Mouse (Mus musculus) hindbrain, embryonic 15.5 days (tissue): ENCODE measurements around the gene Zdhhc6. TPM values are rescaled to one million over a fixed set of nuclear protein-coding genes. Genes with fewer than 3 reads are reported as not detected.

Experiments
- ATAC-seq: fragments of 200-750 bp; cut with Nextera tagmentation; 2 replicates; pipeline ENCODE4 v1.8.0; 2017; ENCODE audit warnings: low read depth, moderate number of reproducible peaks, moderate TSS enrichment; ENCODE audit not compliant: low FRiP score
- H3K27ac ChIP-seq: fragments of 300-500 bp; sonication (generic); replicated peaks from 2 replicates; pipeline ENCODE4 v1.5.1; 2015; ENCODE audit warnings: mild to moderate bottlenecking, inconsistent platforms
- H3K27me3 ChIP-seq: fragments of 300-500 bp; sonication (generic); 2 replicates; pipeline ENCODE4 v1.6.1; 2015; ENCODE audit warnings: control low read depth, inconsistent platforms
- H3K36me3 ChIP-seq: fragments of 300-500 bp; sonication (generic); 2 replicates; pipeline ENCODE4 v1.6.1; 2015; ENCODE audit warnings: control low read depth, inconsistent platforms
- H3K4me1 ChIP-seq: fragments of 300-500 bp; sonication (generic); replicated peaks from 2 replicates; pipeline ENCODE4 v1.6.1; 2015; ENCODE audit warnings: control low read depth, inconsistent platforms
- H3K4me2 ChIP-seq: fragments of 300-500 bp; sonication (generic); 2 replicates; pipeline ENCODE4 v1.6.1; 2015; ENCODE audit warnings: moderate library complexity, mild to moderate bottlenecking, inconsistent platforms
- H3K4me3 ChIP-seq: fragments of 300-500 bp; sonication (generic); 2 replicates; pipeline ENCODE4 v1.5.1; 2015; ENCODE audit warnings: mild to moderate bottlenecking, inconsistent platforms
- H3K9ac ChIP-seq: fragments of 300-500 bp; sonication (generic); 2 replicates; pipeline ENCODE4 v1.6.1; 2015; ENCODE audit warnings: inconsistent platforms
- H3K9me3 ChIP-seq: fragments of 300-500 bp; sonication (generic); 2 replicates; pipeline ENCODE4 v1.6.1; 2016; ENCODE audit warnings: control low read depth, inconsistent platforms
- WGBS: fragments of 180-500 bp; shearing (Covaris S2); methylation state at CpG from one replicate; pipeline ENCODE4 v1.1.7; 2015; 5-methylcytosine and 5-hydroxymethylcytosine counted together
- polyA plus RNA-seq: library from polyadenylated mRNA; unstranded; fragments of >200 nt; fragmentation: Nextera tagmentation; extraction: Ambion mirVana; gene quantifications from 2 replicates; pipeline ENCODE4 v1.2.1, GENCODE M21; 2015

Zdhhc6 gene
- polyA plus RNA-seq, 1 experiment from 2014 or later, result 71.1 TPM

DNA sequence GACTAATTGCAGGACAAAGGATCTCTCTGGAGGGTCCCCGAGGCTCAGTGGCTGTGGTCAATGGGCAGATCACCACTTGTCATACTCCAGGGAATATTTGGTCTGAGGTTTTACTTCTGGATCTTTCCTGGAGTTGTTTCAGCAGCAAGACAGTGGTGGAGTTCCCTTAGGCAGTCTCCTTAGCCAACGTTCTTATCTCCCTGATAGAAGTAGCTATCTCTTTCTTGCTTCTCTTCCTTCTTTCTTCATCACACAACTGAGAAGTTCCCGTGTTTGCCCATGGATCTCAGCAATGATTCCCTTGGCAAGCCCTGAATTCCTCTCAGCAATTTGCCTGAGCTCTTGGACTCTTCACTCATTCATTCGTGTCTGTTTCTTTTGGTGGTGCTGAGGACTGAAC lies 39.7 kb downstream of the Zdhhc6 start:
- no peak for ATAC-seq
- WGBS, result 86% methylated on average over 4 of the region's 4 CpGs
- no peak overlapping the region for H3K9ac ChIP-seq
- H3K36me3 ChIP-seq, result 0 out of 2 replicates have a peak, but pooled peaks cover 2% of the 10 kb centered on the region
- H3K9me3 ChIP-seq, result no peaks in the 10 kb centered on the region
- no peak overlapping the region for H3K4me3 ChIP-seq
- H3K4me1 ChIP-seq, result no peaks in the 10 kb centered on the region
- H3K27me3 ChIP-seq, result no peaks in the 10 kb centered on the region
- H3K4me2 ChIP-seq, result no peak overlapping the region
- no peak overlapping the region for H3K27ac ChIP-seq

DNA sequence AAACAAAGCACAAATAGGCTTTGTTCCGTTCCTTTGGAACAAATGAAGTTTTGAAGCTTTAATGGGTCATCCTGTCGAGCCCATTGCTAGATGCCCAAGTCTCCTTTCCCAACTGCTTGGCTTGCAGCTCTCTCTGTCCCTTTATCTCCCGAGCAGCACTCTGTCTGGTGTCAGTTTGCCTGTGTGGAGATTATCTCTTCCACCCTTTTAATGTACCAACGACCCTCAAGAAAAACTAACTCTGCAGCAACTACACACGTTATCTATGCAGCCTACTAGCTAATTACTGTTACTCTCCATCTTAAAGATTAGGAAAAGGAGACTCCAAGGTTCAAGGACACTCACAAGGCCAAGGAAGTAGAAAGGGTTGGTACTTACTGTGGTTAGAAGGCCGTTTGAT lies 42.5 kb downstream of the Zdhhc6 start:
- Histone ChIP-seq H3K27ac (no peak overlapping the region), H3K4me2 (no peak overlapping the region), H3K4me1 (no peaks in the 10 kb centered on the region), H3K27me3 (no peaks in the 10 kb centered on the region), H3K4me3 (no peak overlapping the region), H3K9ac (no peak overlapping the region), H3K36me3 (0 out of 2 replicates have a peak, but pooled peaks cover 2% of the 10 kb centered on the region), H3K9me3 (no peaks in the 10 kb centered on the region)
- 85% methylated on average over 6 of the region's 6 CpGs for WGBS
- no peak for ATAC-seq

DNA sequence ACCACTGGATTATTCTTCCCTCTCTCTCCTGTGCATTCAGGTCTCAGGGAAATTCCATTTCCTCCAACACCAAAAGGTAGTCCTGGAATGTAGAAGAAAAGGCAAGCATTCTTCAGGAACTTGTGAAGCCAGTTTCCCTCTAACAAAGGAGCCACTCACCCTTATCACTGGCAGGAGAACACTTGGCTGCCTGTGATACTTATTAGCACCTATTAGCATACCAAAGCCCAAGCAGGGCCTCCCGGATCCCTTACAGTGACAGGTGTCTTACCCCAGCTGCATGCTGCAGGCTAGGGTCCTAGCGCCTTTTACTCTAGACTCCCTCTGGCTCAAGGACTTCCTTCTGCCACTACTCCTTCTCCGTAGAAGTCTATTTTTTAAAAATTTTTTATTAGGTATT lies 44.4 kb downstream of the Zdhhc6 start:
- WGBS, result 36% methylated on average over 3 of the region's 3 CpGs
- H3K27ac ChIP-seq, result no peak overlapping the region
- H3K27me3 ChIP-seq, result no peaks in the 10 kb centered on the region
- ATAC-seq, result no peak
- H3K9ac ChIP-seq, result no peak overlapping the region
- H3K4me1 ChIP-seq, result no peaks in the 10 kb centered on the region
- no peak overlapping the region for H3K4me3 ChIP-seq
- no peak overlapping the region for H3K4me2 ChIP-seq
- H3K9me3 ChIP-seq, result no peaks in the 10 kb centered on the region
- 0 out of 2 replicates have a peak, but pooled peaks cover 2% of the 10 kb centered on the region for H3K36me3 ChIP-seq

DNA sequence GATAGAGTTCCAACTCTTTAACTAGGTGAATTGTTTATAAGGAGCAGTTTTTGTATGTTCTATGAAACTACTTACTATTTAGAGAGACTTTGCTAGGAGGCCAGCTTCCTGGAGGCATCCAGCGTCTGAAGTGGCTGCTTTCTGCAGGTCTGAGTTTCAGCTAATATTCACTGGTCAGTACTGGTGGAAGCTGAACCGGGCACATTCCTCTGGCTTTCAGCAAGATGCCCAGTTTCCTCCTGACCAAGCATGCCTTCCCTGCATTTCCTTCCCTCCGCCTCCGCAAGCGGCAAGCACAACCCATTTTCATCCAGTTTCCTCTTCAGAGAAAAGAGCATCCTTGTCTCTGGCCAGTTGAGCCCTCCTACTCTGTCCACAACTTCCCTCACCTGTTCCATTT lies 46.8 kb downstream of the Zdhhc6 start:
- H3K4me2 ChIP-seq, result no peak overlapping the region
- no peak for ATAC-seq

DNA sequence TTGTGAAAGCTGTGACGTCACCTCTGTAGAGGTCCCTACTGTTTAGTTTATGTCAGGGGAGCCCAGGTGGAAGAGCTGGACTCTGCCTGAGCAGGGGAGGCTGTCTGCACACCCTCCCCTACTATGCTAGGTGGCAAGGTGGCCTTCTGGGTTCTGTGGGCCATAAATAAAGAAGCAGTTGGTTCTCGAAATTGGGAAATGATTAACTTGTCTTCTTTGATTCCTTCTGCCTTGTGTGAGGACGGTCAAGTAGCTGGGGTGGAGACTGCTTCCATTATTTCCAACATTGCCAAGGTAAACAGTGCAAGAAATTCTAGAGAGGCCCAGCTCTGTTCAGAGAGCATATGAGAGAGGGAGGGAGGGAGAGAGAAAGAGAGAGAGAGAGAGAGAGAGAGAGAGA lies 47.7 kb downstream of the Zdhhc6 start:
- 65% methylated on average over 3 of the region's 3 CpGs for WGBS
- Histone ChIP-seq H3K4me2 (no peak overlapping the region), H3K9me3 (no peaks in the 10 kb centered on the region), H3K4me1 (no peaks in the 10 kb centered on the region), H3K9ac (no peak overlapping the region), H3K4me3 (no peak overlapping the region), H3K27me3 (no peaks in the 10 kb centered on the region), H3K27ac (no peak overlapping the region), H3K36me3 (no peaks in the 10 kb centered on the region)
- no peak for ATAC-seq

More for the DNA sequence above, 46.8 kb downstream of the Zdhhc6 start:
- Histone ChIP-seq H3K4me1 (no peaks in the 10 kb centered on the region), H3K9me3 (no peaks in the 10 kb centered on the region), H3K4me3 (no peak overlapping the region), H3K27ac (no peak overlapping the region), H3K9ac (no peak overlapping the region), H3K36me3 (0 out of 2 replicates have a peak, but pooled peaks cover 2% of the 10 kb centered on the region), H3K27me3 (no peaks in the 10 kb centered on the region)
- WGBS, result 87% methylated on average over 5 of the region's 5 CpGs

DNA sequence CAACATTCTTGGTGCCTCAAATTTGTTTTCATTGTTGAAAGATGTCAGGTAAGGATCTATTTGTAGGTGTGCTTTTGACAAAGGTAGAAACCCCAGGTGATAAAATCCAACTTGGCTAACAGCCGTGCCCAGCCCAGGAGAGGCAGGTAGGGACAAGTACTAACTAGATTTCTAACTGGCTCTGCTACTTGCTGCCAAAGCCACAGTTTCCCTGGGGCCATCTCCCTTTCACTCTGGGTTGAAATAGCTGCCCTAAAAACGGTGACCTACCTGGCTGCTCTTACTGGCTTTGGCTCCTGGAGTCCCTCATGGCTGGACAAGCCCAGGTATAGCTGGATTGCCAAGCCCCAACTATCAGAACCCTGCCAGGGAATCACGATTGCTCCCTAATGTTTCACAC lies 49.0 kb downstream of the Zdhhc6 start:
- Histone ChIP-seq H3K4me2 (no peak overlapping the region), H3K9ac (no peak overlapping the region)
- 89% methylated on average over 3 of the region's 3 CpGs for WGBS

DNA sequence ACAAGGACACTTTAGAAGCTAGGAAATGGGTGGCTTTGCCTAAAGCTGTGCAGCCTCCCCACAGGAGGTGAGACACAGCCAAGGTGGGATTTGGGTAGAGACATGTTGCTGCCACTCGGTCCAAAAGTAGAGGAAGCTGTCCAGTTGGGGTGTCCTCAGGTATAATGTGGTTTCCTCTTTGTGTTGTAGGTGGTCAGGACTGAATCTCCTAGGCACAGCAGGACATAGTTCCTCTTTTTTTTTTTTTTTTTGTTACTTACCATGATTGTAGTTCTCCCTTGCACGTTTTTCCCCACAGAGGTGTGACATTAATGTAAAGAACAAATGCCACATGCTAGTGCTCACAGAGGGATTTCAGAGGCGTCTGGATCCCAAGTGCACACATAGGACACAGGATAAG lies 50.6 kb downstream of the Zdhhc6 start:
- WGBS, result 77% methylated on average over 3 of the region's 3 CpGs
- Histone ChIP-seq H3K4me2 (no peak overlapping the region), H3K27ac (no peak overlapping the region), H3K36me3 (no peaks in the 10 kb centered on the region), H3K9ac (no peak overlapping the region), H3K4me3 (no peak overlapping the region), H3K4me1 (no peaks in the 10 kb centered on the region), H3K27me3 (no peaks in the 10 kb centered on the region), H3K9me3 (no peaks in the 10 kb centered on the region)
- no peak for ATAC-seq

More for the DNA sequence above, 49.0 kb downstream of the Zdhhc6 start:
- no peaks in the 10 kb centered on the region for H3K4me1 ChIP-seq
- no peaks in the 10 kb centered on the region for H3K9me3 ChIP-seq
- H3K4me3 ChIP-seq, result no peak overlapping the region
- no peaks in the 10 kb centered on the region for H3K36me3 ChIP-seq
- no peak for ATAC-seq
- no peaks in the 10 kb centered on the region for H3K27me3 ChIP-seq
- H3K27ac ChIP-seq, result no peak overlapping the region

DNA sequence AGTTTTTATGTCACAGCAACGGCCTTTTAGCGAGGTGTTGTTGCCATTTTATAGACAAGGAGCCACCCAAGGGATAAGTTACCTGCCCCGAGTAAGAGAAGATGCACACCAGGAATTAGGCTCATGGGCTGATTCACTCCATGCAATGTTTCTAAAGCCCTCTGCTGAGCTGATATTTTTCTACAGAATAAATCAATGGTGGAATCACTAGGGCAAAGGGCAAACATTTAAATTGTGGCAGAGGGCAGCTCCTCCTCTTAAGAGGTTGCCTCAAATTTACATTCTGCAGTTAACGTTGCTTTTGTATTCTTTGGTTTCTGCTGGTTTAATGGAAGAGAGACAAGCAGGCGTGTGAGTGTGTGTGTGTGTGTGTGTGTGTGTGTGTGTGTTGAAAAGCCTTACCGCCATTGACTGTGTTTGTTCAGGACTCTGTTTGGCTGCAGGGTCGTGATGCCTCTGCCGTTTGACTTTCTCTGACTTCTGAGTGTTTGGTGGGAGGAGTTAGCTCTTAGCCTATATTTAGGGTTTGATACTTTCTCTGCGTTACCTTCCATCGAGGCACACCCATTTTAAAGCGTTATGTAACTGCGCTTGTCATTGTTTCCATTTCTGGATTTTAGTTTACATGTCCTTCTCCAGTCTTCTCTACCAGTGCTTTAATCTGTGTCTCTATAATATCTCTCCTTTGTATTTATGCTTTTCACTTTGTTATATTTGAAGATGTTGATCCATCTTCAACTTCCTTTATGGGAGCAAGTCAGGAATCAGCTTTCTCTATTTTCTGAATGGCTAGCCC lies 55.2 kb downstream of the Zdhhc6 start:
- H3K4me2 ChIP-seq, result no peak overlapping the region
- no peaks in the 10 kb centered on the region for H3K36me3 ChIP-seq
- H3K9me3 ChIP-seq, result no peaks in the 10 kb centered on the region
- no peak overlapping the region for H3K27ac ChIP-seq
- no peaks in the 10 kb centered on the region for H3K4me1 ChIP-seq
- no peak overlapping the region for H3K4me3 ChIP-seq
- ATAC-seq, result no peak
- no peak overlapping the region for H3K9ac ChIP-seq
- WGBS, result 77% methylated on average over 12 of the region's 12 CpGs
- H3K27me3 ChIP-seq, result no peaks in the 10 kb centered on the region

DNA sequence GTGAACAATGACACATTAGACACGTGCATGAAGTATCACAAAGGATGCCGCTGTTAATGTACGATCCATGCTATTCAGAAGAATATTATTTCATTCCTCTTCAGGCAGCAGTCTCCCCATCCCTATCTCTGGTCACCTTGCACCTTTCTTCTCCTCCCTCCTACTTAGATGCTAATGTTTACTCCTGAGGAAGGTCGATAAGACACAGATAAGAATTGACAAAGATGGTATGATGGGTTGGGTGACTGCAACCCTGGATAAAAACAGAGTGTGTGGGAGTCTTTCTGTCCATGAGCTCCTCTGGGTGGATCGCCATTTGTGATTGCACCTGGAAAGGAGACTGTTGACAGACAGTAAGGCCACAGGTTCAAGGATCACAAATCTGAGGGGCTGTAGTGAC lies 57.3 kb downstream of the Zdhhc6 start:
- Histone ChIP-seq H3K4me2 (no peak overlapping the region), H3K36me3 (no peaks in the 10 kb centered on the region), H3K27me3 (no peaks in the 10 kb centered on the region), H3K4me3 (no peak overlapping the region), H3K9me3 (no peaks in the 10 kb centered on the region), H3K4me1 (peaks cover 14% of the 10 kb centered on the region), H3K27ac (no peak overlapping the region), H3K9ac (no peak overlapping the region)
- ATAC-seq, result no peak
- 89% methylated on average over 5 of the region's 5 CpGs for WGBS

DNA sequence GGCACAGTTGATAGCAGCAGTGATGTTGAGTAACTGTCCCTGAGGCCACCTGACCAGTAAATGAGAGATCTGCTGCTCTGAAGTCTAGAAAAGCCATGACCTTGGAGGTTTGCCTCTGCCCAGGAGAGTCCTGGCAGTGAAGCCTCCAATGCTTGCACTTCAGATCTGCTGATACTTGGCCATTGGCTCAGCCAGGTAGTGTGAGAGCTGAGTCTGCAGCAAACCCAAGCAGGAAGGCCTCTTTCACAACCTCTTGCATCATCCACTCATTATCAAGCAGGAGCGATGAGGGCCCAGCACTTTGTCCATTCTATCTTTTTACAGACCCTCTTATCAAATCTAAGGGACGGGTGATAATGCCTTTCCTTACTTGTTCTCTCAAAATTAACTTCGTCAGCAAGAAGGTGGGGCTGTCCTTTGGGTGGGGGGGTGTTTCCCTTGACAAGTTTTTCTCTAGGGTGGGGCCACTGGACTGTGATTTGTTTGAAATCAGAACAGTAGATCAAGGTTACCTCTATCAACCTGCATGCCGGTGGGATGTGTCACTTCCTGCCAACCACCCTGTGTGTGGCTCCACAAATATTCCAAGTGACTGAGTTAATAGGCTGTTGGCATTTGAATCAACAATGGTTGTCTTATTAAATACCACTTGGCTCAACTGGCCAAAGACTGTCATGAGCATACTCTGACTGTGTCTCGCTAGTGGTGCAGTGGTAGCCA lies 58.0 kb downstream of the Zdhhc6 start:
- Histone ChIP-seq H3K27me3 (no peaks in the 10 kb centered on the region), H3K4me1 (peaks cover 20% of the 10 kb centered on the region), H3K36me3 (no peaks in the 10 kb centered on the region), H3K9me3 (no peaks in the 10 kb centered on the region), H3K9ac (no peak overlapping the region), H3K4me2 (no peak overlapping the region), H3K27ac (no peak overlapping the region), H3K4me3 (no peak overlapping the region)
- ATAC-seq, result no peak
- 92% methylated on average over 5 of the region's 5 CpGs for WGBS

DNA sequence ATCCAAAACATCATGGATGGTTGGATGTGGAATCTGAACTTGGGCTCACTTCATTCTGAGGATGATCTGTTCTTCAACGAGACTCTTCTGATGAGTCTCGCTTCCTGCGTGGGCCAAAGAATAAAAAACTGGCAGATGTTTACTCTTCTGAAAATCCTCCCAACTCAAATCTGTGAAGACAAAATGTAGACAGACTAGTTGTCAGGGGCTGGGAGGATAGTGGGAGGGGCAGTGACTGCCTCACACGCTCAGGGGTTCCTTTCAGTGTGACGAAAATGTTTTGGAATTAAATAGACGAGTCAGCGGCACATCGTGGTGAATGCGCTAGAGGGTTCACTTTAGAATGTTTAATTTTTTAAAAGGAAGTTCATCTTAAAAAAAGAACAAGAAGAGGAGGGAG lies 59.7 kb downstream of the Zdhhc6 start:
- Histone ChIP-seq H3K9me3 (no peaks in the 10 kb centered on the region), H3K9ac (no peak overlapping the region), H3K27ac (no peak overlapping the region), H3K36me3 (no peaks in the 10 kb centered on the region), H3K4me2 (no peak overlapping the region), H3K4me3 (no peak overlapping the region), H3K27me3 (no peaks in the 10 kb centered on the region), H3K4me1 (peaks cover 20% of the 10 kb centered on the region)
- no peak for ATAC-seq
- WGBS, result 78% methylated on average over 9 of the region's 9 CpGs

DNA sequence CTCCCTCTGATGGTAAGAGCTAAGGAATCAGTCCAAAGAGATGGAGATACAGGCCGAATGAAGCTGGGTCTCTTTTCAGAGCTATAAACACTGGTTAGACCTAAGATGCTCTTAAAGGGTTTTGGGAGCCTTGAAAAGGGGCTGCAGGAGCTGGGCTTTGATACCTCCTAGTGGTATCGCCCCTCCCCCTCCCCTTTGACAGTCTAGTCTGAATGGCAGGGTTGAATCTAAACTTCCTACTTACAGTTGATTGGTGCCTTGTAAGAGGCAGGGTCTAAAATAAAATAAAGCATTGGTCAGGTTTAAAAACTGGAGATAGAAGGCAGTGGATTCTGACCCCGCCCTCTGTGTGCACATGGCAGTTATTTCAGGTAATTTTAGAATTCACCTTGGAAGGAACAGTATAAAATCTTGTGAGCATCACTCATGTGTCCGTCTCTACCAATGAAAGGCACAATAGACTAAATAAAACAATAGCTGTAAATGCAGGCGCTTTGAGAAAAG lies 61.3 kb downstream of the Zdhhc6 start:
- H3K9me3 ChIP-seq, result no peaks in the 10 kb centered on the region
- H3K27ac ChIP-seq, result peak overlapping the region; percentile 77
- peak overlapping the region; percentile 76 for H3K4me2 ChIP-seq
- no peaks in the 10 kb centered on the region for H3K36me3 ChIP-seq
- H3K4me3 ChIP-seq, result peak overlapping the region; percentile 46
- H3K9ac ChIP-seq, result peak overlapping the region; percentile 37; the same call in 1 of the 2 replicates
- H3K27me3 ChIP-seq, result no peaks in the 10 kb centered on the region
- peaks cover 20% of the 10 kb centered on the region for H3K4me1 ChIP-seq
- peak; percentile 75 for ATAC-seq
- WGBS, result 10% methylated on average over 5 of the region's 5 CpGs
